Mouse (Mus musculus) embryonic facial prominence, embryonic 14.5 days (tissue): ENCODE results near the gene Stk40. TPM values are rescaled to one million over a fixed set of nuclear protein-coding genes. Genes with fewer than 3 reads are reported as not detected.

Experiments
- ATAC-seq: fragments of 200-750 bp; cut with Nextera tagmentation; 2 replicates; pipeline ENCODE4 v1.8.0; 2017; ENCODE audit warnings: low read depth, moderate number of reproducible peaks, moderate TSS enrichment
- DNase-seq: peaks from one replicate; pipeline ENCODE4 v3.0.0-alpha.2; 2015; ENCODE audit warnings: low spot score
- H3K27ac ChIP-seq: fragments of 300-500 bp; sonication (generic); replicated peaks from 2 replicates; pipeline ENCODE4 v1.5.1; 2014; ENCODE audit warnings: low read depth, mild to moderate bottlenecking, low read length, moderate library complexity
- H3K27me3 ChIP-seq: fragments of 300-500 bp; sonication (generic); replicated peaks from 2 replicates; pipeline ENCODE4 v1.6.1; 2014; ENCODE audit warnings: low read length; ENCODE audit not compliant: control insufficient read depth, insufficient read depth
- H3K36me3 ChIP-seq: fragments of 300-500 bp; sonication (generic); 2 replicates; pipeline ENCODE4 v1.6.1; 2014; ENCODE audit warnings: low read length, mixed read lengths; ENCODE audit not compliant: control insufficient read depth, insufficient read depth
- H3K4me1 ChIP-seq: fragments of 300-500 bp; sonication (generic); 2 replicates; pipeline ENCODE4 v1.6.1; 2014; ENCODE audit warnings: antibody characterized with exemption, low read length; ENCODE audit not compliant: control insufficient read depth, insufficient read depth
- H3K4me2 ChIP-seq: fragments of 300-500 bp; sonication (generic); 2 replicates; pipeline ENCODE4 v1.6.1; 2014; ENCODE audit warnings: low read depth, mild to moderate bottlenecking, low read length, moderate library complexity, mixed read lengths
- H3K4me3 ChIP-seq: fragments of 300-500 bp; sonication (generic); 2 replicates; pipeline ENCODE4 v1.5.1; 2014; ENCODE audit warnings: low read depth, mild to moderate bottlenecking, low read length
- H3K9ac ChIP-seq: fragments of 300-500 bp; sonication (generic); 2 replicates; pipeline ENCODE4 v1.6.1; 2014; ENCODE audit warnings: low read depth, mild to moderate bottlenecking, low read length, moderate library complexity, mixed read lengths
- H3K9me3 ChIP-seq: fragments of 300-500 bp; sonication (generic); 2 replicates; pipeline ENCODE4 v1.6.1; 2016; ENCODE audit warnings: low read length; ENCODE audit not compliant: control insufficient read depth
- WGBS: fragments of 180-500 bp; shearing (Covaris S2); extraction: QIAGEN DNeasy Blood & Tissue Kit; methylation state at CpG from one replicate; pipeline ENCODE4 v1.1.7; 2014; 5-methylcytosine and 5-hydroxymethylcytosine counted together
- polyA plus RNA-seq: library from polyadenylated mRNA; unstranded; fragments of >200 nt; fragmentation: Nextera tagmentation; extraction: Ambion mirVana; gene quantifications from 2 replicates; pipeline ENCODE4 v1.2.1, GENCODE M21; 2014

The Stk40 gene
- polyA plus RNA-seq, 1 experiment from 2014 or later, result 26.8 TPM

GRCm38 (mm10) chr4:126145396-126145795, 41.6 kb downstream of the Stk40 start:
- H3K4me3 ChIP-seq, result no peak overlapping the region
- H3K9me3 ChIP-seq, result no peaks in the 10 kb centered on the region
- H3K36me3 ChIP-seq, result peaks cover 2% of the 10 kb centered on the region; the same call in 1 of the 2 replicates
- WGBS, result 37% methylated on average over 4 of the region's 4 CpGs
- DNase-seq (no peak), ATAC-seq (no peak)
- H3K4me2 ChIP-seq, result no peak overlapping the region
- no peaks in the 10 kb centered on the region for H3K27me3 ChIP-seq
- H3K27ac ChIP-seq, result no peak overlapping the region
- peaks cover 19% of the 10 kb centered on the region for H3K4me1 ChIP-seq
- no peak overlapping the region for H3K9ac ChIP-seq

DNA sequence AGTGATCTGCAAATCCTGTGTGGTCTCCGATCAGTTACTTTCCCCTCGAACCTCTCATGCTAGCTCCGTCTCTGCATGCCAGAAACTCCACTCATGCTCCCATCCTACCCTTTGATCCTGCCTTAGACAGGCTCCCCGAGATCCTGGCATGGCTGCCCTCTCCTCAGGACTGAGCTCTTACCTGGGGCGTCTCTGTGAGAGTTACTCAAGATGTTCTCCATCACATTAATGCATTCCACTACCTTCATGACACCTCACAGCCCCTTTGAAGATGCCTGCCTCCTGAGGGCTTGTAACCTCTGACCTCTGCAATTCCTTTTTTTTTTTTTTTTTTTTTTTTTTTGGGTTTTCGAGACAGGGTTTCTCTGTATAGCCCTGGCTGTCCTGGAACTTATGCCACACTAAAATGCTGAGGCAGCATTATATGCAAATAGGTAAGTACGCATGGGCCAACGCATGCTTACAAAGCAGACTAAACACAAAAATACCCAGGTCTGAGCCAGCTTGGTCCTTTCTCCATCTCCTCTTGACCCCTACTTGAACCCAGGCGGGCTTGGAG, 43.3 kb downstream of the Stk40 start:
- Histone ChIP-seq H3K27ac (peak overlapping the region; percentile 89), H3K36me3 (peaks cover 13% of the 10 kb centered on the region), H3K9me3 (no peaks in the 10 kb centered on the region), H3K9ac (peak overlapping the region; percentile 74), H3K4me2 (peak overlapping the region; percentile 84), H3K4me3 (peak overlapping the region; percentile 68; the same call in 1 of the 2 replicates), H3K27me3 (no peaks in the 10 kb centered on the region), H3K4me1 (peaks cover 31% of the 10 kb centered on the region)
- ATAC-seq, result no peak
- DNase-seq, result no peak
- WGBS, result 27% methylated on average over 9 of the region's 9 CpGs

DNA sequence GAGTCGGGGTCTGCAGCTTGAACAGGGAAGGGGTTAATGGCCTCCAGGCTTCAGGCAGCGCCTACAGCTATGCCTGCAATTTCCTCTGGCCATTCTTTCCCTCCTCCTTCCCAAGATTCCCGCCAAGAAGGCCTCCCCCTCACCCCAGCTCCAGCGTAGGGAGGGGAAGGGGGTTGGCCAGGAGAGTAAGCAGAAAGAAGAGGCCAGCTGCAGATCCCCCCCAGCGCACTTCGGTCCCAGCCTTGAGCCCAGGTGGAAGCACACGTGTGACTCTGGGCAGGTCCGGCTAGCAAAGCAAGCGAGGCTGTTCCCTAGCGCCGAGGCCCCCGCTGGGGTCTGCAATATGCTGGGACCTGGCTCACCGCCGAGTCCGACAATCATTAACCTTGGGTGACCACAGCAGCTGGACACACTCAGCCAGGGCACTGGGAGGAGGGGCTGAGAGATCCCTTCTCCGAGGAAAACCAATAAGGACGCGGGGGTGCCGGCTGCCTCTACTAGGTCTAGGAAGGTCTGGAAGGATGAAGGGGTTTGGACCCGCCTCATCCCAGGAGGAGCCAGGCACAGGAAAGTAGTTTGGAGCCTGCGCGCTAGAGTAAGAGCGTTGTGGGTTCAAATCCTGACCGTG, 43.9 kb downstream of the Stk40 start, which contains the start of gene Eva1b:
Gene Eva1b (plus strand): TSS at position 212 of the 628 bp plus-strand sequence.
- Histone ChIP-seq H3K36me3 (peaks cover 15% of the 10 kb centered on the region), H3K27ac (peak within 1 kb of the TSS; percentile 89), H3K27me3 (no peaks in the 10 kb centered on the region), H3K4me2 (peak within 1 kb of the TSS; percentile 84), H3K4me3 (peak within 1 kb of the TSS; percentile 68), H3K4me1 (peaks cover 31% of the 10 kb centered on the region), H3K9me3 (no peaks in the 10 kb centered on the region), H3K9ac (peak within 1 kb of the TSS; percentile 74)
- DNase-seq (peak; percentile 87), ATAC-seq (peak; percentile 58)
- WGBS, result under 1% methylated on average over 23 of the region's 24 CpGs

DNA sequence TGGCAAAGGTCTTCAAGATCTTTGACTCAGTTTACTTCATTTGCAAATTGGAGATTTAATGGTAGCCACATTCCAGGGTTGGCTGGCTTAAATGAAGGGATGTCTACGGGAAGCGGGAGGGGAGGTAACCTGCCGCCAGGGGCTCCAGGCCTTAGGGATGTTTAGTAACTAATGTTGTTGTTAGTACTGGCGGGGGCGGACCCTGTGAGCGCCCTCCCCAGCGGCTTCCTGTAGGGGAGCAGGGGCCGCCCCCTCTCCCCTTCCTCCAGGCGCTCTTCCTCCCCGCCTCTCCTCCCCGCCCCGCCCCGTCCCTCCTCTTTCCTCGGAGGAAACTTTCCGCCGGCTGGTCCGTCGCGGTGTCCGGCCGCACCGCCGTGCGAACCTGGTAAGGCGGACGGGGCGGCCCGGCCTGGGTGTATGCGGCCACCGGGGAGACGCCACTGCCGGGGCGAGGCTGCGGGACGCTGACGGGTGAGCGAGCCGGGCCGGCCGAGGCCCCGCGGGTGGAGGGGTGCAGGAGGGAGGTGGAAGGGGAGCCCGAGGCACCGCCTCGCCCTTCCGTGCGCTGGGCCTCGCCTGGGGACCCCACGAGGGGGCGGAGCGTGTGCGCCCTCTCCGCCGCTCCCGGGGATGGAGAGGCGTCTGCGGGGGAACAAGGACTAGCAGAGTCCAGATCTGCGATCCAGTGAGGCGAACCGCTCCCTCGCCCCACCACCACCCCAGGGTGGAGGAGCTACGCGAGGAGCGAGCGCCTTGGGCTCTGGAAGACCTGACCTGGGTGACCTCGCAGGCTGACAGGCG, 44.6 kb downstream of the Stk40 start:
- peak overlapping the region; percentile 74 for H3K9ac ChIP-seq
- peaks cover 31% of the 10 kb centered on the region for H3K4me1 ChIP-seq
- H3K4me3 ChIP-seq, result peak overlapping the region; percentile 68
- ATAC-seq, result peak; percentile 73
- H3K9me3 ChIP-seq, result no peaks in the 10 kb centered on the region
- peaks cover 21% of the 10 kb centered on the region for H3K36me3 ChIP-seq
- peak overlapping the region; percentile 89 for H3K27ac ChIP-seq
- H3K4me2 ChIP-seq, result peak overlapping the region; percentile 84
- WGBS, result 2% methylated on average over 39 of the region's 67 CpGs
- no peaks in the 10 kb centered on the region for H3K27me3 ChIP-seq
- peak; percentile 92 for DNase-seq

DNA sequence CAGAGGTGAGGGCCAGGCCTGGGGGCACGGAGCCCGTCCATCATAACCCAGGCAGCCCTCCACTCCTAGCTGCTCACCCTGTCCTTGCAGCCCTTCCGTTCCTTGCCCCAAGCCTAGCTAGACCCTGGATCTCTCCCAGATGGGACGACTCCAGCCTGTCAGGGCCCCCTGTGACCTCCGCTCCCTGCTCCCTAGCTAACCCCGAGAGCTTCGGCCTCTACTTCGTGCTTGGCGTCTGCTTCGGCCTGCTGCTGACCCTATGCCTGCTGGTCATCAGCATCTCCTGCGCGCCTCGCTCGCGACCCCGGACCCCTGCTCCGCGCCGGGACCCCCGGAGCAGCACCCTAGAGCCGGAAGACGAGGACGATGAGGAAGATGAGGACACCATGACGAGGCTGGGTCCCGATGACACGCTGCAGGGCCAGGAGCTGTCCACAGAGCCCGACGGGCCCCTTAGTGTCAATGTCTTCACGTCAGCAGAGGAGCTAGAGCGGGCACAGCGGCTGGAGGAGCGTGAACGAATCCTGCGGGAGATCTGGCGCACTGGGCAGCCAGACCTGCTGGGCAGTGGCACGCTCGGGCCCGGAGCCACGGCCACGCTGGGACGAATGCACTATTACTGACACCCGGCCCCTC, 45.4 kb downstream of the Stk40 start:
- DNase-seq, result no peak
- Histone ChIP-seq H3K9ac (peak overlapping the region; percentile 74), H3K27ac (peak overlapping the region; percentile 89), H3K4me2 (peak overlapping the region; percentile 84), H3K36me3 (peaks cover 22% of the 10 kb centered on the region), H3K9me3 (no peaks in the 10 kb centered on the region), H3K27me3 (no peaks in the 10 kb centered on the region), H3K4me3 (peak overlapping the region; percentile 68), H3K4me1 (peaks cover 31% of the 10 kb centered on the region)
- ATAC-seq, result no peak; the same call in 1 of the 2 replicates
- 14% methylated on average over 32 of the region's 42 CpGs for WGBS

DNA sequence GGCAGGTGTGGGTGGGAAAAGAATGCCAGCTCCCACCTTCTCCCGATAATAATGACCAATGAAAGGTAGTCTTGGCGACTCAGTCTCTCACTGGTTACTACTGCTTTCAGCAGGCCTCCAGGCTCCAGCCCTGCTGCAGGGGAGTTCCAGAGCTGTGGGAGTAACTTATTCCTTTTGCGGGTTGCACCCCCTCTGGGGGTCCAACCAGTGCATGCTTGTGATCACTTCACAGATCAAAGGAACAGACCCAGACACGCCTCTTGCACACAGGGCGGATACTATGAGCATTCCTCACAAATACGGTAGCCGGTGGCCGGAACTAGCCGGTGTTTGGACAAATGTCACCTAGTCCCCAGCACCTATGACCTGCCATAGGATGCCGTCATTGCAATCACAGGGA, 46.0 kb downstream of the Stk40 start:
- 16% methylated on average over 10 of the region's 10 CpGs for WGBS
- DNase-seq, result peak; percentile 44
- Histone ChIP-seq H3K9me3 (no peaks in the 10 kb centered on the region), H3K4me2 (peak overlapping the region; percentile 84), H3K9ac (peak overlapping the region; percentile 74), H3K4me3 (peak overlapping the region; percentile 68), H3K36me3 (peaks cover 22% of the 10 kb centered on the region), H3K27ac (peak overlapping the region; percentile 89), H3K4me1 (peaks cover 31% of the 10 kb centered on the region), H3K27me3 (no peaks in the 10 kb centered on the region)
- ATAC-seq, result no peak

DNA sequence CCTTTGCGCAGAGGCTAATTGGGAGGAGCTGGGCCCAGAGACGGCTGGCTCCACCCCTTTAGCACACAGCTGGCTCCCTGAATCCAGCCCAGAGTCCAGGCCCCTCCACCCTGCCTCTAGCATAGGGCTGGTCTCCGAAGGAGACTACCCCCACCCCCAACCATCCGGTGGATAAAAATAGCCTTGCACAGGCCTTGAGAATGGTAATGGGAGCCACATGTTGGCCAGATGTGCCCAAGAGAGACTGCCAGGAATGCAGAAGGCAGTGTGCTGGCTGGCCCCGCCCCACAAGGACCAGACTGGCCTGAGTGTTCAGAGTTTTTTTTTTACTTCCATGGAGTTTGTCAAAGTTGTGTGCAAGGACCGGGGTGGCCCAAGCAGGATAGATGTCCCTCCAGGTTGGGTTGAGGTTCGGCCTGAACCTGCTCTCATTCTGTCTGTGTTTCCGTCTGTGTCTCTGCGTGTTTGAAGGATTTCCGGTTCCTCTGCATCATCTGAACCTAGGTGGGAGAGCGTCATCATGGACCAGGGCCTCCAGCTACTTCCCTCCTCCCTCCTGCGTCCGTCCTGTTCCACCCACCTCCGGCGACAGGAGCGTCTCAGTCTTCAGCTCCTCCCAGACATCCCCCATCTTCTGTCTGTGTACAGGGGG, 46.7 kb downstream of the Stk40 start:
- H3K36me3 ChIP-seq, result peaks cover 22% of the 10 kb centered on the region
- H3K4me2 ChIP-seq, result peak overlapping the region; percentile 84
- peak overlapping the region; percentile 45; the same call in 1 of the 2 replicates for H3K9ac ChIP-seq
- H3K9me3 ChIP-seq, result no peaks in the 10 kb centered on the region
- peak overlapping the region; percentile 68 for H3K4me3 ChIP-seq
- peak overlapping the region; percentile 89 for H3K27ac ChIP-seq
- DNase-seq (peak; percentile 98), ATAC-seq (peak; percentile 91)
- H3K27me3 ChIP-seq, result no peaks in the 10 kb centered on the region
- WGBS, result 18% methylated on average over 16 of the region's 16 CpGs
- peaks cover 35% of the 10 kb centered on the region for H3K4me1 ChIP-seq

- DNase-seq, result no peak
- Histone ChIP-seq H3K36me3 (peaks cover 22% of the 10 kb centered on the region), H3K27ac (peak overlapping the region; percentile 85), H3K9ac (peak overlapping the region; percentile 45; the same call in 1 of the 2 replicates), H3K4me1 (peaks cover 37% of the 10 kb centered on the region), H3K4me3 (peak overlapping the region; percentile 68), H3K4me2 (peak overlapping the region; percentile 84), H3K9me3 (no peaks in the 10 kb centered on the region), H3K27me3 (no peaks in the 10 kb centered on the region)
- no peak for ATAC-seq
- WGBS, result 41% methylated on average over 6 of the region's 6 CpGs
Measured at GRCm38 (mm10) chr4:126150949-126151320, 47.2 kb downstream of the Stk40 start.
